Mouse (Mus musculus): ENCODE results near the gene Ssbp4.

Gene Ssbp4

DNA sequence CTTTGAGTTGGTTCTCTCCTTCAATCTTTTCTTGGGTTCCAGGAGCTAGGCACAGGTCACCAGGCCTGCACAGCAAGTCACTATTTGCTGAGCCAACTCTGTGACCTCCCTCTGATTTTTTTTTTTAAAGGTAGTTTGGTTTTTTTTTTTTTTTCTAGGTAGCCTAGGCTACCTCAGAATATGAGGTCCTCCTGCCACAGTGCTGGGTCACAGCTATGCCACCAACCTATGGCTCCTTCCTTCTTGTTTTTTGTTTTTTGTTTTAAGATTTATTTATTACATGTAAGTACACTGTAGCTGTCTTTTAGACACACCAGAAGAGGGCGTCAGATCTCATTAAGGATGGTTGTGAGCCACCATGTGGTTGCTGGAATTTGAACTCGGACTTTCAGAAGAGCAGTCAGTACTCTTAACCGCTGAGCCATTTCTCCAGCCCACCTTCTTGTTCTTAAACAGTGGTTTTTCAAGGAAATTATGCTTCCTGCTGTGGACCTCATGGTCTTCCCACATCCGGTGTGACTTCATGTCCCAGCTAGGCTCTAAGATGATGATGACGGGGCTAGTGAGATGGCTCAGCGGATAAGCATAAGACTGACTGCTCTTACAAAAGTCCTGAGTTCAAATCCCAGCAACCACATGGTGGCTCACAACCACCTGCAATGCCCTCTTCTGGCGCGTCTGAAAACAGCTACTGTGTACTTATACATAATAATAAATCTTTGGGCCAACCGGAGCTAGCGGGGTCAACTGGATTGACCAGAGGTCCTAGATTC, 59.1 kb downstream of the Ssbp4 start:
- DNase-seq = no peak

DNA sequence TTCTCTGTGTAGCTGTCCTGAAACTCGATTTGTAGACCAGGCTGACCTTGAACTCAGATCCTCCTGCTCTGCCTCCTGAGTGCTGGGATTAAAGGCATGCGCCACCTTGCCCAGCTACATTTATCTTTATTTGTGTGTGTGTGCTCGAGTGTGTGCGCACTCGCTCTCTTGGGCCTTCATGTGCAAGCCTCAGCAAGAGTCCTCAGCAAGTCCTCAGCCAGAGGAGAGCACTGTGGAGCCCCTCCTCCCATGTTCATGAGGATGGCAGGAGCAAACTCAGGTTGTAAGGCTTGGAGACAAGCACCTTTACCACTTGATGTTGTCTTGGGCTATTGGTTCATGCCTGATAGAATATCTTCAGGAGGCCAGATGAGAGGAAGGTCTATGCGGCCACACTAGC, 60.9 kb downstream of the Ssbp4 start:
- DNase-seq = no peak
